Mouse (Mus musculus): ENCODE results near the gene Cobll1.

Cobll1 gene

GRCm38 (mm10) chr2:65104569-65104968, 134.6 kb downstream of the Cobll1 start:
- no peak for DNase-seq (ENCODE audit: inconsistent age in 2 of 2, low spot score in 1 of 2)

- no peak for DNase-seq (ENCODE audit: inconsistent age in 2 of 2, low spot score in 1 of 2)
These were observed 135.4 kb downstream of the Cobll1 start for GRCm38 (mm10) chr2:65103801-65104200.

GRCm38 (mm10) chr2:65101388-65101787, 137.8 kb downstream of the Cobll1 start:
- peak in 1 of 2 experiments; percentile 73 for DNase-seq (ENCODE audit: inconsistent age in 2 of 2, low spot score in 1 of 2)

- DNase-seq (ENCODE audit: inconsistent age in 2 of 2, low spot score in 1 of 2): no peak
These were observed 139.2 kb downstream of the Cobll1 start for GRCm38 (mm10) chr2:65100001-65100400.

GRCm38 (mm10) chr2:65095571-65095970, 143.6 kb downstream of the Cobll1 start:
- DNase-seq (ENCODE audit: inconsistent age in 2 of 2, low spot score in 1 of 2): no peak

GRCm38 (mm10) chr2:65093990-65094389, 145.2 kb downstream of the Cobll1 start:
- DNase-seq (ENCODE audit: inconsistent age in 2 of 2, low spot score in 1 of 2): no peak

- DNase-seq (ENCODE audit: inconsistent age in 2 of 2, low spot score in 1 of 2): peak in 1 of 2 experiments; percentile 59
These were observed 148.2 kb downstream of the Cobll1 start for GRCm38 (mm10) chr2:65090986-65091385.

GRCm38 (mm10) chr2:65087197-65087596, 152.0 kb downstream of the Cobll1 start:
- no peak for DNase-seq (ENCODE audit: inconsistent age in 2 of 2, low spot score in 1 of 2)

GRCm38 (mm10) chr2:65083411-65083810, 155.8 kb downstream of the Cobll1 start:
- DNase-seq (ENCODE audit: inconsistent age in 2 of 2, low spot score in 1 of 2): no peak

- no peak for DNase-seq (ENCODE audit: inconsistent age in 2 of 2, low spot score in 1 of 2)
These were observed 161.7 kb downstream of the Cobll1 start for GRCm38 (mm10) chr2:65077544-65077943.

GRCm38 (mm10) chr2:65075840-65076239, 163.4 kb downstream of the Cobll1 start:
- DNase-seq (ENCODE audit: inconsistent age in 2 of 2, low spot score in 1 of 2): no peak

- no peak for DNase-seq (ENCODE audit: inconsistent age in 2 of 2, low spot score in 1 of 2)
These were observed 163.8 kb downstream of the Cobll1 start for GRCm38 (mm10) chr2:65075431-65075830.

- no peak for DNase-seq (ENCODE audit: inconsistent age in 2 of 2, low spot score in 1 of 2)
These were observed 167.0 kb downstream of the Cobll1 start for GRCm38 (mm10) chr2:65072205-65072604.

- no peak for DNase-seq (ENCODE audit: inconsistent age in 2 of 2, low spot score in 1 of 2)
These were observed 185.4 kb downstream of the Cobll1 start for GRCm38 (mm10) chr2:65053764-65054163.

- no peak for DNase-seq (ENCODE audit: inconsistent age in 2 of 2, low spot score in 1 of 2)
These were observed 186.8 kb downstream of the Cobll1 start for GRCm38 (mm10) chr2:65052191-65053012.

GRCm38 (mm10) chr2:65050776-65051175, 188.4 kb downstream of the Cobll1 start:
- DNase-seq (ENCODE audit: inconsistent age in 2 of 2, low spot score in 1 of 2): no peak

- no peak for DNase-seq (ENCODE audit: inconsistent age in 2 of 2, low spot score in 1 of 2)
These were observed 190.8 kb downstream of the Cobll1 start for GRCm38 (mm10) chr2:65048234-65049017.
